Mouse (Mus musculus): ENCODE data around the gene Adamts3. TPM values are rescaled to one million over a fixed set of nuclear protein-coding genes. Genes with fewer than 3 reads are reported as not detected.

Adamts3 gene
- polyA plus RNA-seq, 1 experiment from 2014 or later = 2.5 TPM

GRCm38 (mm10) chr5:89816610-89817009, 66.5 kb downstream of the Adamts3 start:
- Histone ChIP-seq H3K4me2 (no peak overlapping the region), H3K9ac (no peak overlapping the region), H3K9me3 (replicated peaks) (no peaks in the 10 kb centered on the region), H3K27ac (no peak overlapping the region), H3K4me3 (no peak overlapping the region), H3K27me3 (no peaks in the 10 kb centered on the region), H3K4me1 (replicated peaks) (no peaks in the 10 kb centered on the region), H3K36me3 (no peaks in the 10 kb centered on the region)
- no peak for ATAC-seq (replicated peaks; ENCODE audit: insufficient number of reproducible peaks, insufficient read depth, low FRiP score, low read depth)
- 68% methylated on average over 6 of the region's 6 CpGs for WGBS

- H3K27me3 ChIP-seq = no peaks in the 10 kb centered on the region
- no peak overlapping the region for H3K4me2 ChIP-seq
- no peak overlapping the region for H3K9ac ChIP-seq
- H3K27ac ChIP-seq = no peak overlapping the region
- H3K36me3 ChIP-seq = no peaks in the 10 kb centered on the region
- ATAC-seq (replicated peaks; ENCODE audit: insufficient number of reproducible peaks, insufficient read depth, low FRiP score, low read depth) = no peak
- H3K4me1 ChIP-seq (replicated peaks) = no peaks in the 10 kb centered on the region
- 87% methylated on average over 3 of the region's 3 CpGs for WGBS
- H3K4me3 ChIP-seq = no peak overlapping the region
- H3K9me3 ChIP-seq (replicated peaks) = no peaks in the 10 kb centered on the region
Observed at GRCm38 (mm10) chr5:89814552-89814951, 68.6 kb downstream of the Adamts3 start.

- ATAC-seq (replicated peaks; ENCODE audit: insufficient number of reproducible peaks, insufficient read depth, low FRiP score, low read depth) = no peak
- H3K27ac ChIP-seq = no peak overlapping the region
- H3K36me3 ChIP-seq = no peaks in the 10 kb centered on the region
- H3K4me3 ChIP-seq = no peak overlapping the region
- H3K27me3 ChIP-seq = no peaks in the 10 kb centered on the region
- H3K4me2 ChIP-seq = no peak overlapping the region
- 72% methylated on average over 5 of the region's 5 CpGs for WGBS
- no peak overlapping the region for H3K9ac ChIP-seq
- no peaks in the 10 kb centered on the region for H3K9me3 ChIP-seq (replicated peaks)
- H3K4me1 ChIP-seq (replicated peaks) = no peaks in the 10 kb centered on the region
Observed at GRCm38 (mm10) chr5:89800181-89800816, 82.8 kb downstream of the Adamts3 start.

GRCm38 (mm10) chr5:89793706-89794105, 89.4 kb downstream of the Adamts3 start:
- H3K9ac ChIP-seq = no peak overlapping the region
- H3K9me3 ChIP-seq (replicated peaks) = no peaks in the 10 kb centered on the region
- 93% methylated on average over 3 of the region's 3 CpGs for WGBS
- no peaks in the 10 kb centered on the region for H3K36me3 ChIP-seq
- no peaks in the 10 kb centered on the region for H3K27me3 ChIP-seq
- H3K4me2 ChIP-seq = no peak overlapping the region
- ATAC-seq (replicated peaks; ENCODE audit: insufficient number of reproducible peaks, insufficient read depth, low FRiP score, low read depth) = no peak
- H3K4me3 ChIP-seq = no peak overlapping the region
- no peak overlapping the region for H3K27ac ChIP-seq
- no peaks in the 10 kb centered on the region for H3K4me1 ChIP-seq (replicated peaks)

- WGBS = 83% methylated on average over 5 of the region's 5 CpGs
- Histone ChIP-seq H3K27me3 (no peaks in the 10 kb centered on the region), H3K4me1 (replicated peaks) (no peaks in the 10 kb centered on the region), H3K4me2 (no peak overlapping the region), H3K9me3 (replicated peaks) (no peaks in the 10 kb centered on the region), H3K36me3 (no peaks in the 10 kb centered on the region), H3K4me3 (no peak overlapping the region), H3K27ac (no peak overlapping the region), H3K9ac (no peak overlapping the region)
- ATAC-seq (replicated peaks; ENCODE audit: insufficient number of reproducible peaks, insufficient read depth, low FRiP score, low read depth) = no peak
Observed at GRCm38 (mm10) chr5:89784635-89785034, 98.5 kb downstream of the Adamts3 start.

- 79% methylated on average over 2 of the region's 2 CpGs for WGBS
- no peaks in the 10 kb centered on the region for H3K27me3 ChIP-seq
- ATAC-seq (replicated peaks; ENCODE audit: insufficient number of reproducible peaks, insufficient read depth, low FRiP score, low read depth) = no peak
Observed at GRCm38 (mm10) chr5:89779823-89780222, 103.3 kb downstream of the Adamts3 start.

GRCm38 (mm10) chr5:89778610-89779009, 104.5 kb downstream of the Adamts3 start:
- H3K4me3 ChIP-seq = no peak overlapping the region
- H3K27me3 ChIP-seq = no peaks in the 10 kb centered on the region
- no peak overlapping the region for H3K9ac ChIP-seq
- WGBS = 30% methylated on average over 2 of the region's 2 CpGs
- no peaks in the 10 kb centered on the region for H3K9me3 ChIP-seq (replicated peaks)
- no peak overlapping the region for H3K4me2 ChIP-seq
- no peak for ATAC-seq (replicated peaks; ENCODE audit: insufficient number of reproducible peaks, insufficient read depth, low FRiP score, low read depth)
- no peak overlapping the region for H3K27ac ChIP-seq
- H3K4me1 ChIP-seq (replicated peaks) = no peaks in the 10 kb centered on the region; the same call in 1 of the 2 replicates
- H3K36me3 ChIP-seq = no peaks in the 10 kb centered on the region

More at GRCm38 (mm10) chr5:89779823-89780222, 103.3 kb downstream of the Adamts3 start:
- Histone ChIP-seq H3K4me1 (replicated peaks) (no peaks in the 10 kb centered on the region; the same call in 1 of the 2 replicates), H3K9me3 (replicated peaks) (no peaks in the 10 kb centered on the region), H3K4me3 (no peak overlapping the region), H3K27ac (no peak overlapping the region), H3K9ac (no peak overlapping the region), H3K36me3 (no peaks in the 10 kb centered on the region), H3K4me2 (no peak overlapping the region)

- Histone ChIP-seq H3K4me2 (no peak overlapping the region), H3K36me3 (no peaks in the 10 kb centered on the region), H3K27ac (no peak overlapping the region), H3K9me3 (replicated peaks) (no peaks in the 10 kb centered on the region), H3K9ac (no peak overlapping the region), H3K27me3 (no peaks in the 10 kb centered on the region), H3K4me1 (replicated peaks) (no peaks in the 10 kb centered on the region; the same call in 1 of the 2 replicates), H3K4me3 (no peak overlapping the region)
- 71% methylated on average over 4 of the region's 4 CpGs for whole genome bisulfite sequencing
- ATAC-seq (replicated peaks; ENCODE audit: insufficient number of reproducible peaks, insufficient read depth, low FRiP score, low read depth) = no peak
Observed at GRCm38 (mm10) chr5:89777411-89777810, 105.7 kb downstream of the Adamts3 start.

GRCm38 (mm10) chr5:89770655-89771355, 112.3 kb downstream of the Adamts3 start:
- H3K9ac ChIP-seq = no peak overlapping the region
- no peak overlapping the region for H3K27ac ChIP-seq
- no peak for ATAC-seq (replicated peaks; ENCODE audit: insufficient number of reproducible peaks, insufficient read depth, low FRiP score, low read depth)
- H3K27me3 ChIP-seq = no peaks in the 10 kb centered on the region
- no peak overlapping the region for H3K4me3 ChIP-seq
- no peaks in the 10 kb centered on the region for H3K9me3 ChIP-seq (replicated peaks)
- H3K36me3 ChIP-seq = no peaks in the 10 kb centered on the region
- H3K4me1 ChIP-seq (replicated peaks) = no peaks in the 10 kb centered on the region
- H3K4me2 ChIP-seq = no peak overlapping the region
- 70% methylated on average over 4 of the region's 4 CpGs for WGBS

GRCm38 (mm10) chr5:89763189-89764187, 119.6 kb downstream of the Adamts3 start:
- Histone ChIP-seq H3K27me3 (no peaks in the 10 kb centered on the region), H3K36me3 (no peaks in the 10 kb centered on the region), H3K27ac (no peak overlapping the region), H3K9ac (no peak overlapping the region), H3K4me3 (no peak overlapping the region), H3K9me3 (replicated peaks) (no peaks in the 10 kb centered on the region), H3K4me2 (peak overlapping the region; percentile 18; the same call in 1 of the 2 replicates), H3K4me1 (replicated peaks) (peaks cover 7% of the 10 kb centered on the region; the same call in 1 of the 2 replicates)
- 24% methylated on average over 11 of the region's 11 CpGs for WGBS
- no peak for ATAC-seq (replicated peaks; ENCODE audit: insufficient number of reproducible peaks, insufficient read depth, low FRiP score, low read depth)

GRCm38 (mm10) chr5:89760368-89760767, 122.8 kb downstream of the Adamts3 start:
- no peak overlapping the region for H3K4me2 ChIP-seq
- H3K4me1 ChIP-seq (replicated peaks) = peaks cover 7% of the 10 kb centered on the region; the same call in 1 of the 2 replicates
- no peaks in the 10 kb centered on the region for H3K36me3 ChIP-seq
- H3K9me3 ChIP-seq (replicated peaks) = no peaks in the 10 kb centered on the region
- no peak overlapping the region for H3K27ac ChIP-seq
- no peak for ATAC-seq (replicated peaks; ENCODE audit: insufficient number of reproducible peaks, insufficient read depth, low FRiP score, low read depth)
- H3K27me3 ChIP-seq = no peaks in the 10 kb centered on the region
- no peak overlapping the region for H3K9ac ChIP-seq
- no peak overlapping the region for H3K4me3 ChIP-seq
- WGBS = 82% methylated on average over 4 of the region's 4 CpGs

All from heart, embryonic 15.5 days (tissue).